Mouse (Mus musculus) liver, adult 2 months (tissue): ENCODE results near the gene Noxa1. TPM values are rescaled to one million over a fixed set of nuclear protein-coding genes. Genes with fewer than 3 reads are reported as not detected.

ENCODE experiments used
- DNase-seq: peaks from one replicate; pipeline ENCODE4 v3.0.0-alpha.2; 2011; ENCODE audit warnings: low read depth, low spot score; ENCODE audit errors: extremely low read depth
- H3K27ac ChIP-seq: fragments of 200-500 bp; replicated peaks from 2 replicates; pipeline ENCODE4 v1.5.1; 2012; ENCODE audit warnings: low read depth, mild to moderate bottlenecking, control low read depth, inconsistent platforms, low read length; ENCODE audit not compliant: insufficient read depth
- H3K27me3 ChIP-seq: fragments of 200-500 bp; 2 replicates; pipeline ENCODE4 v1.6.1; 2012; ENCODE audit warnings: mild to moderate bottlenecking, moderate library complexity, low read length, inconsistent platforms; ENCODE audit not compliant: control insufficient read depth, insufficient read depth
- H3K36me3 ChIP-seq: fragments of 200-500 bp; 2 replicates; pipeline ENCODE4 v1.6.1; 2012; ENCODE audit warnings: low read length, inconsistent platforms; ENCODE audit not compliant: control insufficient read depth, insufficient read depth
- H3K4me1 ChIP-seq: fragments of 200-500 bp; 2 replicates; pipeline ENCODE4 v1.6.1; 2011; ENCODE audit warnings: low read length; ENCODE audit not compliant: control insufficient read depth, insufficient read depth
- H3K4me3 ChIP-seq: fragments of 200-500 bp; 2 replicates; pipeline ENCODE4 v1.5.1; 2011; ENCODE audit warnings: low read depth, mild to moderate bottlenecking, control low read depth, low read length, moderate library complexity; ENCODE audit not compliant: insufficient read depth
- H3K79me2 ChIP-seq: fragments of 200-500 bp; 2 replicates; pipeline ENCODE4 v1.6.1; 2012; ENCODE audit warnings: inconsistent platforms, mild to moderate bottlenecking, low read length, moderate library complexity; ENCODE audit not compliant: control insufficient read depth, insufficient read depth
- H3K9ac ChIP-seq: fragments of 200-500 bp; 2 replicates; pipeline ENCODE4 v1.6.1; 2012; ENCODE audit warnings: low read depth, mild to moderate bottlenecking, control low read depth, inconsistent platforms, low read length
- CTCF ChIP-seq: fragments of 200-500 bp; IDR thresholded peaks from 2 replicates; pipeline ENCODE4 v1.5.1; 2011; ENCODE audit warnings: low read depth, low read length, control low read depth
- POLR2A ChIP-seq: fragments of 200-500 bp; IDR thresholded peaks from 2 replicates; pipeline ENCODE4 v1.6.1; 2011; ENCODE audit warnings: low read length, control low read depth; ENCODE audit not compliant: insufficient read depth; ENCODE audit errors: extremely low read depth
- WGBS: fragments of 180-500 bp; shearing (Covaris S2); methylation state at CpG from one replicate; pipeline ENCODE4 v1.1.7; 2018; 5-methylcytosine and 5-hydroxymethylcytosine counted together
- polyA plus RNA-seq: library from polyadenylated mRNA; depleted of rRNA; stranded (reverse); fragments of >200 nt; gene quantifications from 2 replicates; pipeline ENCODE4 v1.2.3, GENCODE M21; 2012; rRNA removed
- total RNA-seq: library from RNA; depleted of rRNA; stranded (reverse); fragments of >200 nt; gene quantifications from 2 replicates; pipeline ENCODE4 v1.2.3, GENCODE M21; 2014; rRNA removed

The Noxa1 gene
- total RNA-seq: not detected in 2 replicates
- polyA plus RNA-seq: 0.15 TPM in 1 of 2 replicates, not detected in the other

GRCm38 (mm10) chr2:25095109-25095850 is at the start of gene Noxa1:
Noxa1 (minus strand) TSS chr2:25095149.
- WGBS: 46% methylated on average over 28 of the region's 28 CpGs
- peak; percentile 45 for DNase-seq

GRCm38 (mm10) chr2:25141921-25142320 is 47.0 kb upstream of the Noxa1 start:
- H3K27ac ChIP-seq: no peak overlapping the region
- no peaks in the 10 kb centered on the region for H3K27me3 ChIP-seq
- no peak overlapping the region for H3K4me3 ChIP-seq
- no peaks in the 10 kb centered on the region for H3K36me3 ChIP-seq
- 80% methylated on average over 5 of the region's 5 CpGs for WGBS
- no peak for TF ChIP-seq CTCF
- TF ChIP-seq POLR2A: no peak
- H3K4me1 ChIP-seq: no peaks in the 10 kb centered on the region
- H3K79me2 ChIP-seq: no peaks in the 10 kb centered on the region
- DNase-seq: no peak
- H3K9ac ChIP-seq: no peak overlapping the region

More at GRCm38 (mm10) chr2:25095109-25095850, at the start of gene Noxa1:
- Histone ChIP-seq H3K4me1 (no peaks in the 10 kb centered on the region), H3K79me2 (no peaks in the 10 kb centered on the region), H3K4me3 (no peak within 1 kb of the TSS), H3K27me3 (no peaks in the 10 kb centered on the region), H3K27ac (no peak within 1 kb of the TSS), H3K9ac (no peak within 1 kb of the TSS), H3K36me3 (no peaks in the 10 kb centered on the region)
- TF ChIP-seq CTCF: peak; percentile 31; the same call in 1 of the 2 replicates
- no peak for TF ChIP-seq POLR2A

GRCm38 (mm10) chr2:25141185-25141584 is 46.2 kb upstream of the Noxa1 start:
- Histone ChIP-seq H3K4me3 (no peak overlapping the region), H3K4me1 (no peaks in the 10 kb centered on the region), H3K36me3 (no peaks in the 10 kb centered on the region), H3K79me2 (no peaks in the 10 kb centered on the region), H3K9ac (no peak overlapping the region), H3K27ac (no peak overlapping the region), H3K27me3 (no peaks in the 10 kb centered on the region)
- 81% methylated on average over 4 of the region's 4 CpGs for WGBS
- DNase-seq: no peak
- no peak for TF ChIP-seq POLR2A
- TF ChIP-seq CTCF: no peak; the same call in 1 of the 2 replicates

GRCm38 (mm10) chr2:25137832-25138231 is 42.9 kb upstream of the Noxa1 start:
- Histone ChIP-seq H3K4me3 (no peak overlapping the region), H3K4me1 (no peaks in the 10 kb centered on the region), H3K27ac (no peak overlapping the region), H3K36me3 (no peaks in the 10 kb centered on the region), H3K27me3 (no peaks in the 10 kb centered on the region), H3K9ac (no peak overlapping the region), H3K79me2 (no peaks in the 10 kb centered on the region)
- no peak for TF ChIP-seq CTCF
- TF ChIP-seq POLR2A: no peak
- WGBS: 71% methylated on average over 6 of the region's 6 CpGs
- DNase-seq: no peak

GRCm38 (mm10) chr2:25131601-25132000 is 36.7 kb upstream of the Noxa1 start:
- no peak overlapping the region for H3K27ac ChIP-seq
- H3K4me1 ChIP-seq: peaks cover 5% of the 10 kb centered on the region
- no peaks in the 10 kb centered on the region for H3K27me3 ChIP-seq
- no peak for TF ChIP-seq CTCF
- no peak for TF ChIP-seq POLR2A
- WGBS: 76% methylated on average over 9 of the region's 9 CpGs
- H3K4me3 ChIP-seq: no peak overlapping the region
- no peak for DNase-seq
- no peaks in the 10 kb centered on the region for H3K36me3 ChIP-seq
- H3K79me2 ChIP-seq: no peaks in the 10 kb centered on the region
- no peak overlapping the region for H3K9ac ChIP-seq

GRCm38 (mm10) chr2:25128072-25128471 is 33.1 kb upstream of the Noxa1 start:
- TF ChIP-seq POLR2A: no peak
- no peak for TF ChIP-seq CTCF
- Histone ChIP-seq H3K4me1 (peaks cover 22% of the 10 kb centered on the region), H3K27me3 (no peaks in the 10 kb centered on the region), H3K9ac (no peak overlapping the region), H3K4me3 (no peak overlapping the region), H3K79me2 (no peaks in the 10 kb centered on the region), H3K36me3 (no peaks in the 10 kb centered on the region), H3K27ac (no peak overlapping the region)
- 89% methylated on average over 11 of the region's 11 CpGs for WGBS
- DNase-seq: no peak
